Mouse (Mus musculus): ENCODE measurements around the gene Olfr740.

- TF ChIP-seq CTCF (IDR thresholded peaks at IDR 0.05; ENCODE audit: extremely low read depth, insufficient read length, insufficient replicate concordance, low read depth, low read length): no peak
- no peak for TF ChIP-seq POLR2A (IDR thresholded peaks at IDR 0.05; ENCODE audit: low read depth, low read length)
Observed at GRCm38 (mm10) chr14:50407268-50407667, 38.1 kb upstream of the Olfr740 start, which contains the start of gene Olfr738.

Measured in small intestine, adult 2 months (tissue).